Mouse (Mus musculus) cerebellum, adult 2 months (tissue): Measurements from ENCODE around the gene Cdc42ep2.

Source experiments
- CTCF ChIP-seq: fragments of 200-500 bp; IDR thresholded peaks from 2 replicates; pipeline ENCODE4 v1.5.1; 2011; ENCODE audit warnings: low read depth, mild to moderate bottlenecking, control low read depth, low read length, moderate library complexity, borderline replicate concordance; ENCODE audit not compliant: insufficient read depth
- POLR2A ChIP-seq: fragments of 200-500 bp; IDR thresholded peaks from 2 replicates; pipeline ENCODE4 v1.6.1; 2011; ENCODE audit warnings: low read length, control low read depth, borderline replicate concordance; ENCODE audit not compliant: insufficient read depth

DNA sequence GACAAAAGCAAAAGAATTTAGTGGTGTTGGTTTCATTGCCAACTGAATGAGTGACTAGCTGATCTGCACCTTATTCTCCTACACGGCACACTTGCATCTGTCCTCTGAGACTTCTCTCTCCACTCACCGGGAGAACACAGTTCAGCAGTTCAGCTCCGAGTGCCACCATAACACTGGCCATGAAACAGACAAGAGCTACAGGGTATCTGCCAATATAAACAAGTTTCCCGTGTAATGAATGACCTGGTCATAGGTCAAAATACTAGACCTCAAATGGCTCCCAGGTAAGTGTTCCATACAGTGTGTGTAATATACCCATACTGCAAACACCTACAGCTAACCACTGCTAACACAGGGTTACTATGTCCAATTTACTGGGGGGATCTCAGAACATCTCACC, 35.4 kb downstream of the Cdc42ep2 start:
- TF ChIP-seq CTCF = no peak
- TF ChIP-seq POLR2A = no peak
